Comparison of ENCODE assay signal across 30 mouse cellular contexts in genomic region chr7:70752802-70753218, GRCm38 (mm10).
DNase-seq lines count a peak whose midpoint lies in the region; ATAC-seq lines count a peak whose summit lies in the region.
"Had no signal": no experiment of that assay in that cellular context is flagged by ENCODE, and none has a peak within 500 bp of the region (broad histone marks: within the 10 kb centered on the region; RNA-seq: fewer than 3 reads in every experiment).

No protein-coding gene starts in this region.

- H3K9me3 ChIP-seq in midbrain, embryonic 10.5 days (replicated peaks), result peaks cover 8% of the 10 kb centered on the region; the same call in 1 of the 2 replicates
- no peaks in the 10 kb centered on the region for H3K9me3 ChIP-seq in midbrain, embryonic 16.5 days (replicated peaks; ENCODE audit: control insufficient read depth, low read length, poor library complexity, severe bottlenecking)
- H3K9me3 ChIP-seq in neural tube, embryonic 11.5 days (ENCODE audit: control insufficient read depth, low read length), result no peaks in the 10 kb centered on the region
- H3K9me3 ChIP-seq: embryonic facial prominence, embryonic 12.5 days had no signal

- no peaks in the 10 kb centered on the region for H3K36me3 ChIP-seq in midbrain, embryonic 10.5 days
- no peaks in the 10 kb centered on the region for H3K36me3 ChIP-seq in midbrain, embryonic 16.5 days (ENCODE audit: control insufficient read depth, insufficient read depth, low read length)
- no peaks in the 10 kb centered on the region for H3K36me3 ChIP-seq in neural tube, embryonic 11.5 days (ENCODE audit: control insufficient read depth, insufficient read depth, low read length)
- H3K36me3 ChIP-seq: embryonic facial prominence, embryonic 12.5 days; heart, embryonic 12.5 days; limb, embryonic 12.5 days; liver, embryonic 15.5 days had no signal

- peaks cover 27% of the 10 kb centered on the region for H3K4me1 ChIP-seq in midbrain, embryonic 10.5 days
- H3K4me1 ChIP-seq in midbrain, embryonic 16.5 days (ENCODE audit: control insufficient read depth, insufficient read depth, low read length), result no peaks in the 10 kb centered on the region; the same call in 1 of the 2 replicates
- H3K4me1 ChIP-seq in neural tube, embryonic 11.5 days (ENCODE audit: control insufficient read depth, insufficient read depth, low read length), result no peaks in the 10 kb centered on the region
- H3K4me1 ChIP-seq: heart, embryonic 12.5 days; liver, embryonic 15.5 days had no signal

- no peak overlapping the region for H3K27ac ChIP-seq in midbrain, embryonic 10.5 days (replicated peaks)
- H3K27ac ChIP-seq in midbrain, embryonic 16.5 days (ENCODE audit: low read length), result no peak overlapping the region
- no peak overlapping the region for H3K27ac ChIP-seq in neural tube, embryonic 11.5 days (ENCODE audit: low read depth, low read length)
- H3K27ac ChIP-seq: embryonic facial prominence, embryonic 12.5 days; limb, embryonic 12.5 days; liver, embryonic 15.5 days; stomach, postnatal 0 days had no signal

- H3K27me3 ChIP-seq in midbrain, embryonic 10.5 days (ENCODE audit: low read depth, poor library complexity, severe bottlenecking), result peaks cover 89% of the 10 kb centered on the region
- H3K27me3 ChIP-seq in midbrain, embryonic 16.5 days (ENCODE audit: control insufficient read depth, insufficient read depth, low read depth, low read length), result peaks cover 24% of the 10 kb centered on the region
- peaks cover 4% of the 10 kb centered on the region; the same call in 1 of the 2 replicates for H3K27me3 ChIP-seq in neural tube, embryonic 11.5 days (ENCODE audit: control insufficient read depth, insufficient read depth, low read length)
- H3K27me3 ChIP-seq: CH12.LX; embryonic facial prominence, embryonic 12.5 days; heart, embryonic 12.5 days; limb, embryonic 12.5 days; liver, embryonic 15.5 days had no signal

- peak; percentile 69 for DNase-seq in embryo, embryonic 10 days (ENCODE audit: low spot score)
- no peak for DNase-seq in embryo, embryonic 9.5 days (ENCODE audit: extremely low spot score)
- DNase-seq in midbrain, embryonic 10.5 days (ENCODE audit: low spot score), result peak; percentile 73
- DNase-seq in embryo, embryonic 11 days, result peak; percentile 59
- DNase-seq in neural tube, embryonic 11.5 days (ENCODE audit: low spot score), result peak; percentile 57
- no peak for DNase-seq in yolk sac, embryonic 10.5 days (ENCODE audit: low spot score)
- no peak for DNase-seq in adrenal gland, adult 8-10 months
- DNase-seq: adrenal gland, adult 2 months; cerebellum, adult 18-20 months; cerebellum, postnatal 10 days; gastrocnemius, postnatal 14 days; heart, adult 18-20 months; heart, postnatal 4 days; kidney, adult 11 months; kidney, postnatal 14 days; layer of hippocampus, adult 9-11 months; lung, embryonic 14.5 days; right cerebral cortex, postnatal 4 days; thymus, adult 18-20 months; thymus, postnatal 25 days had no signal

- no peak overlapping the region for H3K4me2 ChIP-seq in midbrain, embryonic 16.5 days (ENCODE audit: low read length)
- no peak overlapping the region for H3K4me2 ChIP-seq in neural tube, embryonic 11.5 days (ENCODE audit: low read depth)
- H3K4me2 ChIP-seq: embryonic facial prominence, embryonic 12.5 days; heart, embryonic 12.5 days; limb, embryonic 12.5 days; liver, embryonic 15.5 days; lung, embryonic 14.5 days had no signal

- H3K4me3 ChIP-seq in midbrain, embryonic 10.5 days, result no peak overlapping the region
- no peak overlapping the region for H3K4me3 ChIP-seq in midbrain, embryonic 16.5 days (ENCODE audit: low read depth, low read length)
- no peak overlapping the region for H3K4me3 ChIP-seq in neural tube, embryonic 11.5 days (ENCODE audit: low read depth, low read length)
- H3K4me3 ChIP-seq: embryonic facial prominence, embryonic 12.5 days; heart, embryonic 12.5 days; limb, embryonic 12.5 days; liver, embryonic 15.5 days had no signal

- WGBS in midbrain, embryonic 10.5 days, result 62% methylated on average over 12 of the region's 12 CpGs
- 38% methylated on average over 12 of the region's 12 CpGs for WGBS in midbrain, embryonic 16.5 days
- WGBS in neural tube, embryonic 11.5 days, result 50% methylated on average over 12 of the region's 12 CpGs

- H3K9ac ChIP-seq in midbrain, embryonic 16.5 days (ENCODE audit: low read depth, low read length), result no peak overlapping the region
- H3K9ac ChIP-seq in neural tube, embryonic 11.5 days (ENCODE audit: low read length), result no peak overlapping the region
- H3K9ac ChIP-seq: embryonic facial prominence, embryonic 12.5 days; heart, embryonic 12.5 days; limb, embryonic 12.5 days; liver, embryonic 15.5 days; lung, embryonic 14.5 days had no signal

- no peak for ATAC-seq in midbrain, embryonic 16.5 days
- peak; percentile 87 for ATAC-seq in neural tube, embryonic 11.5 days (ENCODE audit: insufficient read depth, low FRiP score, low TSS enrichment)
- ATAC-seq: activated CD4-positive, CD25-positive, alpha-beta regulatory T cell, adult 4 months; forebrain, embryonic 14.5 days; inflammation-experienced regulatory T-cells, adult 6 months had no signal

Comparison
In these comparisons a context has a peak if more than half of its experiments do, and no peak if none do; other contexts are left out.
1. DNase-seq: peak in embryo, embryonic 10 days (single experiment), midbrain, embryonic 10.5 days (single experiment), embryo, embryonic 11 days (single experiment) and neural tube, embryonic 11.5 days (single experiment); none in embryo, embryonic 9.5 days (single experiment), yolk sac, embryonic 10.5 days (single experiment) and adrenal gland, adult 8-10 months (single experiment).